Mouse (Mus musculus): Measurements from ENCODE around the gene Patl2. TPM values are rescaled to one million over a fixed set of nuclear protein-coding genes. Genes with fewer than 3 reads are reported as not detected.

Gene Patl2
- total and polyA plus RNA-seq, 3 experiments = not detected

GRCm38 (mm10) chr2:122191849-122192248, 5.9 kb upstream of the Patl2 start:
- intact Hi-C loops (cut with DNase I) = loop anchor here (10.0 kb wide), 1 partner anchor 273 kb away; no protein-coding TSS in a partner anchor
- TF ChIP-seq POLR2A (IDR thresholded peaks at IDR 0.05; ENCODE audit: insufficient read depth, low read depth, low read length) (no peak), EP300 (IDR thresholded peaks at IDR 0.05; ENCODE audit: insufficient read depth, low read depth, low read length) (no peak), CTCF (IDR thresholded peaks at IDR 0.05) (no peak)
- Histone ChIP-seq H3K79me2 (replicated peaks; ENCODE audit: control insufficient read depth, insufficient read depth, low read length) (no peaks in the 10 kb centered on the region), H3K4me3 (no peak overlapping the region), H3K4me1 (ENCODE audit: control insufficient read depth, insufficient read depth, low read length) (no peaks in the 10 kb centered on the region), H3K36me3 (ENCODE audit: control insufficient read depth, insufficient read depth, low read length) (no peaks in the 10 kb centered on the region), H3K9ac (ENCODE audit: low read depth, low read length) (no peak overlapping the region), H3K27ac (no peak overlapping the region), H3K27me3 (ENCODE audit: control insufficient read depth, insufficient read depth, low read length) (no peaks in the 10 kb centered on the region)
- DNase-seq = no peak
- 58% methylated on average over 3 of the region's 3 CpGs for WGBS

GRCm38 (mm10) chr2:122186751-122187150, 762 bp upstream of the Patl2 start:
- intact Hi-C loops (cut with DNase I) = no loop called here
- 95% methylated on average over 3 of the region's 3 CpGs for WGBS
- no peak overlapping the region for H3K27ac ChIP-seq

GRCm38 (mm10) chr2:122185086-122185485, 903 bp downstream of the Patl2 start:
- DNase-seq = no peak
- Histone ChIP-seq H3K27ac (no peak overlapping the region), H3K4me3 (no peak overlapping the region), H3K27me3 (ENCODE audit: control insufficient read depth, insufficient read depth, low read length) (no peaks in the 10 kb centered on the region), H3K4me1 (ENCODE audit: control insufficient read depth, insufficient read depth, low read length) (no peaks in the 10 kb centered on the region), H3K79me2 (replicated peaks; ENCODE audit: control insufficient read depth, insufficient read depth, low read length) (no peaks in the 10 kb centered on the region), H3K9ac (ENCODE audit: low read depth, low read length) (no peak overlapping the region), H3K36me3 (ENCODE audit: control insufficient read depth, insufficient read depth, low read length) (no peaks in the 10 kb centered on the region)
- TF ChIP-seq CTCF (IDR thresholded peaks at IDR 0.05) = no peak
- TF ChIP-seq POLR2A (IDR thresholded peaks at IDR 0.05; ENCODE audit: insufficient read depth, low read depth, low read length) = no peak
- TF ChIP-seq EP300 (IDR thresholded peaks at IDR 0.05; ENCODE audit: insufficient read depth, low read depth, low read length) = no peak
- WGBS = 78% methylated on average over 4 of the region's 4 CpGs
- intact Hi-C loops (cut with DNase I) = no loop called here

More at GRCm38 (mm10) chr2:122186751-122187150, 762 bp upstream of the Patl2 start:
- Histone ChIP-seq H3K79me2 (replicated peaks; ENCODE audit: control insufficient read depth, insufficient read depth, low read length) (no peaks in the 10 kb centered on the region), H3K4me1 (ENCODE audit: control insufficient read depth, insufficient read depth, low read length) (no peaks in the 10 kb centered on the region), H3K36me3 (ENCODE audit: control insufficient read depth, insufficient read depth, low read length) (no peaks in the 10 kb centered on the region), H3K9ac (ENCODE audit: low read depth, low read length) (no peak overlapping the region), H3K4me3 (no peak overlapping the region), H3K27me3 (ENCODE audit: control insufficient read depth, insufficient read depth, low read length) (no peaks in the 10 kb centered on the region)
- TF ChIP-seq CTCF (IDR thresholded peaks at IDR 0.05) (no peak), POLR2A (IDR thresholded peaks at IDR 0.05; ENCODE audit: insufficient read depth, low read depth, low read length) (no peak), EP300 (IDR thresholded peaks at IDR 0.05; ENCODE audit: insufficient read depth, low read depth, low read length) (no peak)
- DNase-seq = no peak

GRCm38 (mm10) chr2:122180051-122180822, 5.8 kb downstream of the Patl2 start:
- TF ChIP-seq CTCF (IDR thresholded peaks at IDR 0.05) = no peak
- no peak for TF ChIP-seq POLR2A (IDR thresholded peaks at IDR 0.05; ENCODE audit: insufficient read depth, low read depth, low read length)
- no peak for TF ChIP-seq EP300 (IDR thresholded peaks at IDR 0.05; ENCODE audit: insufficient read depth, low read depth, low read length)
- intact Hi-C loops (cut with DNase I) = no loop called here
- no peaks in the 10 kb centered on the region for H3K4me1 ChIP-seq (ENCODE audit: control insufficient read depth, insufficient read depth, low read length)
- no peak overlapping the region for H3K9ac ChIP-seq (ENCODE audit: low read depth, low read length)
- no peaks in the 10 kb centered on the region for H3K79me2 ChIP-seq (replicated peaks; ENCODE audit: control insufficient read depth, insufficient read depth, low read length)
- no peaks in the 10 kb centered on the region for H3K27me3 ChIP-seq (ENCODE audit: control insufficient read depth, insufficient read depth, low read length)
- no peak for DNase-seq
- no peak overlapping the region for H3K4me3 ChIP-seq
- WGBS = 52% methylated on average over 8 of the region's 8 CpGs
- no peaks in the 10 kb centered on the region for H3K36me3 ChIP-seq (ENCODE audit: control insufficient read depth, insufficient read depth, low read length)
- H3K27ac ChIP-seq = no peak overlapping the region

GRCm38 (mm10) chr2:122172188-122172587, 13.8 kb downstream of the Patl2 start:
- Histone ChIP-seq H3K36me3 (ENCODE audit: control insufficient read depth, insufficient read depth, low read length) (no peaks in the 10 kb centered on the region), H3K9ac (ENCODE audit: low read depth, low read length) (no peak overlapping the region), H3K4me3 (no peak overlapping the region), H3K27me3 (ENCODE audit: control insufficient read depth, insufficient read depth, low read length) (no peaks in the 10 kb centered on the region), H3K27ac (no peak overlapping the region), H3K4me1 (ENCODE audit: control insufficient read depth, insufficient read depth, low read length) (no peaks in the 10 kb centered on the region), H3K79me2 (replicated peaks; ENCODE audit: control insufficient read depth, insufficient read depth, low read length) (no peaks in the 10 kb centered on the region)
- intact Hi-C loops (cut with DNase I) = no loop called here
- TF ChIP-seq POLR2A (IDR thresholded peaks at IDR 0.05; ENCODE audit: insufficient read depth, low read depth, low read length) (no peak), CTCF (IDR thresholded peaks at IDR 0.05) (no peak), EP300 (IDR thresholded peaks at IDR 0.05; ENCODE audit: insufficient read depth, low read depth, low read length) (no peak)
- 86% methylated on average over 2 of the region's 2 CpGs for WGBS
- DNase-seq = no peak

- intact Hi-C loops (cut with DNase I) = no loop called here
Observed at GRCm38 (mm10) chr2:122171292-122171691, 14.7 kb downstream of the Patl2 start.

More at GRCm38 (mm10) chr2:122171292-122171691, 14.7 kb downstream of the Patl2 start:
- H3K9ac ChIP-seq (ENCODE audit: low read depth, low read length) = no peak overlapping the region
- WGBS = 57% methylated on average over 6 of the region's 6 CpGs
- no peak overlapping the region for H3K4me3 ChIP-seq
- no peaks in the 10 kb centered on the region for H3K79me2 ChIP-seq (replicated peaks; ENCODE audit: control insufficient read depth, insufficient read depth, low read length)
- no peak overlapping the region for H3K27ac ChIP-seq
- no peak for DNase-seq
- H3K27me3 ChIP-seq (ENCODE audit: control insufficient read depth, insufficient read depth, low read length) = no peaks in the 10 kb centered on the region
- TF ChIP-seq CTCF (IDR thresholded peaks at IDR 0.05) (no peak), POLR2A (IDR thresholded peaks at IDR 0.05; ENCODE audit: insufficient read depth, low read depth, low read length) (no peak), EP300 (IDR thresholded peaks at IDR 0.05; ENCODE audit: insufficient read depth, low read depth, low read length) (no peak)
- H3K36me3 ChIP-seq (ENCODE audit: control insufficient read depth, insufficient read depth, low read length) = no peaks in the 10 kb centered on the region
- no peaks in the 10 kb centered on the region for H3K4me1 ChIP-seq (ENCODE audit: control insufficient read depth, insufficient read depth, low read length)
